8 mouse cellular contexts compared by ENCODE assay signal in genomic region chr1:51289620-51290445, GRCm38 (mm10). TPM values are rescaled to one million over a fixed set of nuclear protein-coding genes. Genes with fewer than 3 reads are reported as not detected.
DNase-seq lines count a peak whose midpoint lies in the region; ATAC-seq and TF ChIP-seq lines count a peak whose summit lies in the region.

No protein-coding gene starts in this region.

- H3K4me1 ChIP-seq in midbrain, embryonic 10.5 days: 0 out of 2 replicates have a peak, but pooled peaks cover 13% of the 10 kb centered on the region
- H3K4me1 ChIP-seq in midbrain, embryonic 11.5 days (ENCODE audit: control insufficient read depth, insufficient read depth, low read length): no peaks in the 10 kb centered on the region
- peaks cover 23% of the 10 kb centered on the region for H3K4me1 ChIP-seq in forebrain, embryonic 13.5 days
- peaks cover 23% of the 10 kb centered on the region for H3K4me1 ChIP-seq in lung, embryonic 16.5 days (replicated peaks; ENCODE audit: control insufficient read depth, insufficient read depth, low read length)
- H3K4me1 ChIP-seq in thymus, adult 2 months (replicated peaks; ENCODE audit: control insufficient read depth, insufficient read depth, low read length): no peaks in the 10 kb centered on the region

- H3K9me3 ChIP-seq in midbrain, embryonic 10.5 days (replicated peaks): no peaks in the 10 kb centered on the region
- H3K9me3 ChIP-seq in midbrain, embryonic 11.5 days (ENCODE audit: control insufficient read depth, low read length): no peaks in the 10 kb centered on the region
- no peaks in the 10 kb centered on the region for H3K9me3 ChIP-seq in forebrain, embryonic 13.5 days (replicated peaks)
- no peaks in the 10 kb centered on the region for H3K9me3 ChIP-seq in lung, embryonic 16.5 days (ENCODE audit: control insufficient read depth, low read length)

- H3K27me3 ChIP-seq in midbrain, embryonic 10.5 days (ENCODE audit: low read depth, poor library complexity, severe bottlenecking): no peaks in the 10 kb centered on the region
- H3K27me3 ChIP-seq in midbrain, embryonic 11.5 days (ENCODE audit: control insufficient read depth, insufficient read depth, low read length): no peaks in the 10 kb centered on the region
- H3K27me3 ChIP-seq in forebrain, embryonic 13.5 days: no peaks in the 10 kb centered on the region
- H3K27me3 ChIP-seq in lung, embryonic 16.5 days (ENCODE audit: control insufficient read depth, insufficient read depth, low read depth, low read length): no peaks in the 10 kb centered on the region
- no peaks in the 10 kb centered on the region for H3K27me3 ChIP-seq in thymus, adult 2 months (ENCODE audit: control insufficient read depth, insufficient read depth, low read length)

- no peak for TF ChIP-seq POLR2A in thymus, adult 2 months (IDR thresholded peaks at IDR 0.05; ENCODE audit: control insufficient read depth, extremely low read depth, insufficient read depth, low read length, poor library complexity)

- 90% methylated on average over 17 of the region's 17 CpGs for WGBS in midbrain, embryonic 10.5 days
- 94% methylated on average over 17 of the region's 17 CpGs for WGBS in midbrain, embryonic 11.5 days
- 85% methylated on average over 17 of the region's 17 CpGs for WGBS in forebrain, embryonic 13.5 days
- WGBS in lung, embryonic 16.5 days: 50% methylated on average over 17 of the region's 17 CpGs
- WGBS in thymus, adult 2 months: 94% methylated on average over 17 of the region's 17 CpGs

- H3K9ac ChIP-seq in midbrain, embryonic 11.5 days (ENCODE audit: low read length): no peak overlapping the region
- H3K9ac ChIP-seq in forebrain, embryonic 13.5 days: no peak overlapping the region
- H3K9ac ChIP-seq in lung, embryonic 16.5 days (ENCODE audit: low read length): peak overlapping the region; percentile 84

- H3K4me3 ChIP-seq in midbrain, embryonic 10.5 days: no peak overlapping the region
- H3K4me3 ChIP-seq in midbrain, embryonic 11.5 days (ENCODE audit: low read depth, low read length): no peak overlapping the region
- no peak overlapping the region for H3K4me3 ChIP-seq in forebrain, embryonic 13.5 days
- peak overlapping the region; percentile 59 for H3K4me3 ChIP-seq in lung, embryonic 16.5 days (ENCODE audit: low read length)
- H3K4me3 ChIP-seq in thymus, adult 2 months (ENCODE audit: control insufficient read depth, insufficient read depth, low read length): no peak overlapping the region

- no peak for ATAC-seq in midbrain, embryonic 11.5 days (ENCODE audit: low FRiP score)
- peak; percentile 48; the same call in 1 of the 2 replicates for ATAC-seq in forebrain, embryonic 13.5 days
- peak; percentile 21; the same call in 1 of the 2 replicates for ATAC-seq in lung, embryonic 16.5 days (ENCODE audit: low read depth)

- H3K36me3 ChIP-seq in midbrain, embryonic 10.5 days: no peaks in the 10 kb centered on the region
- H3K36me3 ChIP-seq in midbrain, embryonic 11.5 days (ENCODE audit: control insufficient read depth, insufficient read depth, low read length): no peaks in the 10 kb centered on the region
- H3K36me3 ChIP-seq in forebrain, embryonic 13.5 days (ENCODE audit: poor library complexity, severe bottlenecking): no peaks in the 10 kb centered on the region
- H3K36me3 ChIP-seq in lung, embryonic 16.5 days (ENCODE audit: control insufficient read depth, insufficient read depth, low read length): no peaks in the 10 kb centered on the region
- H3K36me3 ChIP-seq in thymus, adult 2 months (ENCODE audit: control insufficient read depth, insufficient read depth, low read length): no peaks in the 10 kb centered on the region

- H3K27ac ChIP-seq in midbrain, embryonic 10.5 days (replicated peaks): 0 out of 2 replicates have a peak overlapping the region, but pooled peaks have one; percentile 3
- H3K27ac ChIP-seq in midbrain, embryonic 11.5 days (ENCODE audit: low read depth, low read length): no peak overlapping the region
- H3K27ac ChIP-seq in forebrain, embryonic 13.5 days: no peak overlapping the region
- H3K27ac ChIP-seq in lung, embryonic 16.5 days (ENCODE audit: low read length): peak overlapping the region; percentile 98
- H3K27ac ChIP-seq in thymus, adult 2 months (ENCODE audit: control insufficient read depth, insufficient read depth, low read length): no peak overlapping the region

- no peak for TF ChIP-seq CTCF in thymus, adult 2 months (IDR thresholded peaks at IDR 0.05; ENCODE audit: borderline replicate concordance, control insufficient read depth, extremely low read depth, insufficient read depth, low read length, poor library complexity)

- no peak overlapping the region for H3K4me2 ChIP-seq in midbrain, embryonic 11.5 days
- no peak overlapping the region for H3K4me2 ChIP-seq in forebrain, embryonic 13.5 days
- H3K4me2 ChIP-seq in lung, embryonic 16.5 days (ENCODE audit: low read depth, low read length): peak overlapping the region; percentile 63

- DNase-seq in midbrain, embryonic 10.5 days (ENCODE audit: low spot score): no peak
- DNase-seq in midbrain, embryonic 11.5 days (ENCODE audit: low spot score, missing footprints): no peak
- DNase-seq in kidney, adult 18-20 months: peak; percentile 63
- no peak for DNase-seq in thymus, adult 2 months
- DNase-seq in embryo, embryonic 10.5 days (ENCODE audit: low spot score): no peak
- no peak for DNase-seq in right cerebral cortex, adult 18-20 months

RNA-seq across cellular contexts. Expression of gene Cavin2, which starts 0.9 kb away (rescaled TPM):
- 2.0 and 3.1 TPM in 2 replicates for polyA plus RNA-seq in midbrain, embryonic 10.5 days (2016; fragmentation: Nextera tagmentation; extraction: Ambion mirVana)
- 4.9 and 5.0 TPM in 2 replicates for polyA plus RNA-seq in midbrain, embryonic 11.5 days (2014; fragmentation: Nextera tagmentation; extraction: Ambion mirVana)
- polyA plus RNA-seq in forebrain, embryonic 13.5 days (2015; fragmentation: Nextera tagmentation; extraction: Ambion mirVana): 1.5 and 2.1 TPM in 2 replicates
- 176 and 185 TPM in 2 replicates for polyA plus RNA-seq in lung, embryonic 16.5 days (2015; fragmentation: Nextera tagmentation; extraction: Ambion mirVana)
- 4.8 and 9.4 TPM in 2 replicates for polyA plus RNA-seq in thymus, adult 2 months (2012; rRNA removed)

Comparison
In these comparisons a context has a peak if more than half of its experiments do, and no peak if none do; other contexts are left out.
1. H3K27ac ChIP-seq: peak in midbrain, embryonic 10.5 days (single experiment) and lung, embryonic 16.5 days (single experiment); none in midbrain, embryonic 11.5 days (single experiment), forebrain, embryonic 13.5 days (single experiment) and thymus, adult 2 months (single experiment).
2. RNA of gene Cavin2, which starts 0.9 kb away (polyA plus RNA-seq): 176 to 185 TPM in lung, embryonic 16.5 days; 4.8 to 9.4 TPM in thymus, adult 2 months, 4.9 to 5.0 TPM in midbrain, embryonic 11.5 days, 1.5 to 2.1 TPM in forebrain, embryonic 13.5 days and 2.0 to 3.1 TPM in midbrain, embryonic 10.5 days; every median in the first group is over 10 times any median in the second.